ENCODE assay signal across 11 mouse cellular contexts in the genomic region with DNA sequence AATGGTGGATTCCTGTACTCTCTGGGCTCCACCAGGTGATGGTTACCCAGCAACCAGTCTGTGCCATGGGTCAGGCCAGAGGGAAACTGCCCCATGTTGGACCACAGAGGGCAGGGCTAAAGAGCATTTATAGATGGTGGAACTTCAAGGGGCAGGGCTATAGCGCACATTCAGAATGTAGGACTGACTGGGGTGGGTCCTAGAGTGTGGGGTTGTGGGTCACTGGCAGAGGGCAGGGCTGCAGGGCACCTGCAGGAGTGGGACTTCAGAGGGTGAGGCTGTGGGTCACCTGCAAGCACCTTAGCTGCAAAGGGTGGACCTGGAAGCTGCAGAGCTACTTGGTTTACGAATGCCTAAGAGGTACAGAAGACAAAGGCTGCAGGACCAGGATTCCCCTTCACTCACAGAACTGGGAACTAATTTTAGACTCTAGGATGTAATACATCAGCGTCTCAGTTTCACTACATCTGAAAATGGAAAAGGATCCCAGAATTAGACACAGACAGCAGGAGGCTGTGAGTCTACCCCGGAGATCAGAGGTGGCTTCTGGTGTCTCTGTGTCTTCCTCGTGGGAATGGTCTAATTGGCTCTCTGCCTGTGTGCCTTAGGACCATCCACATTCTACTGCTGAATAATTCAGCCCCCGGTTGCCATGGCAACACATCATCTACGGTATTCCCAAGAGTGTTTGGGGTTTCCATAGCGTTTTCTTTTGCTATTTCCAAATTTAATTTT.
A peak's percentile ranks its signal among the peaks of the same experiment; 100 is the strongest.
DNase-seq lines count a peak whose midpoint lies in the region; ATAC-seq and TF ChIP-seq lines count a peak whose summit lies in the region.
"Had no signal": no experiment of that assay in that cellular context is flagged by ENCODE, and none has a peak within 500 bp of the region (broad histone marks: within the 10 kb centered on the region; RNA-seq: fewer than 3 reads in every experiment).

No protein-coding gene starts in this region.

- H3K9me3 ChIP-seq in forebrain, embryonic 14.5 days (replicated peaks; ENCODE audit: control insufficient read depth, low read length) = no peaks in the 10 kb centered on the region
- H3K9me3 ChIP-seq in kidney, embryonic 14.5 days (ENCODE audit: control insufficient read depth, low read length) = no peaks in the 10 kb centered on the region
- no peaks in the 10 kb centered on the region for H3K9me3 ChIP-seq in lung, postnatal 0 days (ENCODE audit: low read length)
- H3K9me3 ChIP-seq: heart, embryonic 10.5 days had no signal

- peaks cover 16% of the 10 kb centered on the region for H3K4me1 ChIP-seq in forebrain, embryonic 14.5 days (ENCODE audit: control insufficient read depth, insufficient read depth, low read length)
- no peaks in the 10 kb centered on the region for H3K4me1 ChIP-seq in kidney, embryonic 14.5 days (ENCODE audit: control insufficient read depth, insufficient read depth, low read length)
- H3K4me1 ChIP-seq in lung, postnatal 0 days (ENCODE audit: insufficient read depth, low read depth, low read length) = no peaks in the 10 kb centered on the region

- H3K36me3 ChIP-seq in forebrain, embryonic 14.5 days (ENCODE audit: control insufficient read depth, insufficient read depth, low read length) = no peaks in the 10 kb centered on the region
- H3K36me3 ChIP-seq in kidney, embryonic 14.5 days (ENCODE audit: control insufficient read depth, insufficient read depth, low read length) = no peaks in the 10 kb centered on the region
- H3K36me3 ChIP-seq in lung, postnatal 0 days (ENCODE audit: insufficient read depth, low read length) = no peaks in the 10 kb centered on the region
- H3K36me3 ChIP-seq: heart, embryonic 10.5 days had no signal

- H3K9ac ChIP-seq in forebrain, embryonic 14.5 days (ENCODE audit: low read length) = peak overlapping the region; percentile 17; the same call in 1 of the 2 replicates
- no peak overlapping the region for H3K9ac ChIP-seq in kidney, embryonic 14.5 days (ENCODE audit: low read depth, low read length)
- no peak overlapping the region for H3K9ac ChIP-seq in lung, postnatal 0 days (replicated peaks; ENCODE audit: low read depth)

- peak; percentile 74 for ATAC-seq in forebrain, embryonic 14.5 days
- no peak for ATAC-seq in kidney, embryonic 14.5 days (ENCODE audit: low FRiP score, low TSS enrichment)
- ATAC-seq in lung, postnatal 0 days = no peak
- ATAC-seq: CD4-positive, CD25-positive, alpha-beta regulatory T cell, adult 4 months had no signal

- no peaks in the 10 kb centered on the region for H3K27me3 ChIP-seq in forebrain, embryonic 14.5 days (replicated peaks; ENCODE audit: control insufficient read depth, insufficient read depth, low read length)
- H3K27me3 ChIP-seq in kidney, embryonic 14.5 days (ENCODE audit: control insufficient read depth, insufficient read depth, low read length) = no peaks in the 10 kb centered on the region
- no peaks in the 10 kb centered on the region for H3K27me3 ChIP-seq in lung, postnatal 0 days (replicated peaks; ENCODE audit: insufficient read depth, low read length)

- peak overlapping the region; percentile 87 for H3K27ac ChIP-seq in forebrain, embryonic 14.5 days (ENCODE audit: low read depth, low read length)
- H3K27ac ChIP-seq in kidney, embryonic 14.5 days (ENCODE audit: low read depth, low read length) = no peak overlapping the region
- no peak overlapping the region for H3K27ac ChIP-seq in lung, postnatal 0 days (ENCODE audit: low read length)
- H3K27ac ChIP-seq: heart, embryonic 10.5 days had no signal

- DNase-seq in brain, adult 2 months (ENCODE audit: low read depth, low spot score) = peak; percentile 79
- peak; percentile 90 for DNase-seq in forebrain, embryonic 14.5 days (ENCODE audit: low spot score)
- peak; percentile 52 for DNase-seq in layer of hippocampus, adult 9-11 months
- DNase-seq in neural tube, embryonic 10.5 days (ENCODE audit: extremely low spot score, low spot score) = peak; percentile 15
- no peak for DNase-seq in kidney, postnatal 14 days
- DNase-seq in lung, postnatal 4 days = no peak
- DNase-seq in lung, postnatal 0 days (ENCODE audit: low spot score) = no peak
- DNase-seq: lung, postnatal 36 days had no signal

- no peak for TF ChIP-seq EP300 in lung, postnatal 0 days (IDR thresholded peaks at IDR 0.05)

- WGBS in forebrain, embryonic 14.5 days = 43% methylated on average over 8 of the region's 8 CpGs
- 74% methylated on average over 8 of the region's 8 CpGs for WGBS in kidney, embryonic 14.5 days
- 66% methylated on average over 8 of the region's 8 CpGs for WGBS in lung, postnatal 0 days

- no peak for TF ChIP-seq CTCF in lung, postnatal 0 days (IDR thresholded peaks at IDR 0.05)

- H3K4me3 ChIP-seq in forebrain, embryonic 14.5 days (ENCODE audit: low read depth, low read length) = no peak overlapping the region
- no peak overlapping the region for H3K4me3 ChIP-seq in kidney, embryonic 14.5 days (ENCODE audit: low read length)
- no peak overlapping the region for H3K4me3 ChIP-seq in lung, postnatal 0 days (ENCODE audit: low read depth, low read length)
- H3K4me3 ChIP-seq: heart, embryonic 10.5 days had no signal

- no peak overlapping the region for H3K4me2 ChIP-seq in forebrain, embryonic 14.5 days (ENCODE audit: low read length)
- H3K4me2 ChIP-seq in kidney, embryonic 14.5 days (replicated peaks; ENCODE audit: low read depth, low read length) = no peak overlapping the region
- H3K4me2 ChIP-seq in lung, postnatal 0 days (replicated peaks; ENCODE audit: low read depth, low read length) = no peak overlapping the region

Comparison
In these comparisons a context has a peak if more than half of its experiments do, and no peak if none do; other contexts are left out.
1. DNase-seq: peak in brain, adult 2 months (single experiment), forebrain, embryonic 14.5 days (single experiment), layer of hippocampus, adult 9-11 months (single experiment) and neural tube, embryonic 10.5 days (single experiment); none in kidney, postnatal 14 days (single experiment), lung, postnatal 4 days (0 of 2) and lung, postnatal 0 days (single experiment).